Mouse (Mus musculus): Measurements from ENCODE around the gene Gng7. TPM values are rescaled to one million over a fixed set of nuclear protein-coding genes. Genes with fewer than 3 reads are reported as not detected.

Gng7 gene
- polyA plus RNA-seq, 1 experiment, result 4.1 TPM

DNA sequence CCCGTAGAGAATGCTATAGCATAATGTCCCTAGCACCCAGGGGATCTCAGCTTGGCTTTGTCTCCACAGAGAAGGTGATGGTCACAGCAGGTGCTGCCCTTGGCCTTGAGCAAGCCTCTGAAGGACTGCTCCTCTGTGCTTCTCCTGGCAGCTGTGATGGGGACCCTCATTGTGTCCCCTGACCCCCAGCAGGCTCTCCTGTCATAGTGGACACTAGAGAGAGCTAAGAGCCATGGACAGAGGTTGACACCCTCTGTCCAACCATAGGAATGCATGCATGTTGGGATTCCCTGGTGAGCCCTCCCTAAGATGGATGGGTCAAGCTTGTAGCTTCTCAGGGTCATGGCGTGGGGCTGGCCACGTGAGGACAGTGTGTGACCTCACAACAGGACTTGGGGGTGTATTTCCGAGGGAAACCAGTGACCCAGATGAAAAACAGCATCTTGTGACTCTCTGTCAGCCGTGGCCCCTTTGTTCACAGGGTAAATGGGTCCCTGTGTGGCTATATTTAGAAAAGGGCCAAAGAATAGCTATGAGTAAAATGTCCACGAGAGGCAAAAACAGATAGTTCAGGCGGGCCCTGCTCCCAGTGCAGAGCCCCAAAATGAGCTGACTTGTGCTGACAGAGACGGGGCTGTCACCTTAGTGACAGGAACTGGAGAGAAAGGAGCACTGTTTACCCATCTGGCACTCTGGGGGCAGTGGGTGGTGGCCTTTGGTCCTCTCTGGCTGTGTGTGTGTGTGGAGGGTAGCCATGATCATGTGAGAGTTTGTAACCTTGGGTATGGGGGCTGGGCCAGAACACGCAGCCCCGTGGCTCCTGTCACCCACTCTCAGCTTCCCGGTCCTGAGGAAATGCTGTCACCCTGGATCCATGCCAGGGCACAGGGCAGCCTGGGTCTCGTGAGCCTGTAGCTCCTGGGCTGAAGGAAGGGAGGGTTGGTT lies 51.4 kb downstream of the Gng7 start:
- Histone ChIP-seq H3K9ac (ENCODE audit: low read depth, poor library complexity, severe bottlenecking) (no peak overlapping the region), H3K27ac (ENCODE audit: insufficient read depth, low read length) (no peak overlapping the region)

GRCm38 (mm10) chr10:80962585-80962984 lies 52.2 kb downstream of the Gng7 start:
- peaks cover 10% of the 10 kb centered on the region for H3K4me1 ChIP-seq (ENCODE audit: control insufficient read depth, insufficient read depth, low read length)

More for the DNA sequence above, 51.4 kb downstream of the Gng7 start:
- Histone ChIP-seq H3K27me3 (ENCODE audit: control insufficient read depth, insufficient read depth, low read length, poor library complexity, severe bottlenecking) (no peaks in the 10 kb centered on the region), H3K4me3 (ENCODE audit: low read depth, low read length) (no peak overlapping the region), H3K4me1 (ENCODE audit: control insufficient read depth, insufficient read depth, low read length) (peaks cover 10% of the 10 kb centered on the region), H3K36me3 (ENCODE audit: control insufficient read depth, insufficient read depth, low read length, poor library complexity, severe bottlenecking) (no peaks in the 10 kb centered on the region), H3K9me3 (replicated peaks; ENCODE audit: control insufficient read depth, insufficient read depth, low read length, poor library complexity, severe bottlenecking) (no peaks in the 10 kb centered on the region)
- TF ChIP-seq CTCF (IDR thresholded peaks at IDR 0.05; ENCODE audit: low read depth, low read length), result no peak
- no peak for TF ChIP-seq POLR2A (IDR thresholded peaks at IDR 0.05; ENCODE audit: insufficient read depth, low read length)
- no peak for TF ChIP-seq EP300 (IDR thresholded peaks at IDR 0.05; ENCODE audit: insufficient read depth, low read depth, low read length)

GRCm38 (mm10) chr10:80962051-80962472 lies 52.7 kb downstream of the Gng7 start:
- TF ChIP-seq EP300 (IDR thresholded peaks at IDR 0.05; ENCODE audit: insufficient read depth, low read depth, low read length) (no peak), CTCF (IDR thresholded peaks at IDR 0.05; ENCODE audit: low read depth, low read length) (no peak), POLR2A (IDR thresholded peaks at IDR 0.05; ENCODE audit: insufficient read depth, low read length) (no peak)
- Histone ChIP-seq H3K36me3 (ENCODE audit: control insufficient read depth, insufficient read depth, low read length, poor library complexity, severe bottlenecking) (no peaks in the 10 kb centered on the region), H3K27ac (ENCODE audit: insufficient read depth, low read length) (peak overlapping the region; percentile 75), H3K4me1 (ENCODE audit: control insufficient read depth, insufficient read depth, low read length) (peaks cover 10% of the 10 kb centered on the region), H3K9me3 (replicated peaks; ENCODE audit: control insufficient read depth, insufficient read depth, low read length, poor library complexity, severe bottlenecking) (no peaks in the 10 kb centered on the region), H3K9ac (ENCODE audit: low read depth, poor library complexity, severe bottlenecking) (peak overlapping the region; percentile 54), H3K27me3 (ENCODE audit: control insufficient read depth, insufficient read depth, low read length, poor library complexity, severe bottlenecking) (no peaks in the 10 kb centered on the region), H3K4me3 (ENCODE audit: low read depth, low read length) (no peak overlapping the region)

More at GRCm38 (mm10) chr10:80962585-80962984, 52.2 kb downstream of the Gng7 start:
- TF ChIP-seq EP300 (IDR thresholded peaks at IDR 0.05; ENCODE audit: insufficient read depth, low read depth, low read length) (no peak), POLR2A (IDR thresholded peaks at IDR 0.05; ENCODE audit: insufficient read depth, low read length) (no peak), CTCF (IDR thresholded peaks at IDR 0.05; ENCODE audit: low read depth, low read length) (no peak)
- Histone ChIP-seq H3K9ac (ENCODE audit: low read depth, poor library complexity, severe bottlenecking) (peak overlapping the region; percentile 54), H3K4me3 (ENCODE audit: low read depth, low read length) (no peak overlapping the region), H3K27me3 (ENCODE audit: control insufficient read depth, insufficient read depth, low read length, poor library complexity, severe bottlenecking) (no peaks in the 10 kb centered on the region), H3K36me3 (ENCODE audit: control insufficient read depth, insufficient read depth, low read length, poor library complexity, severe bottlenecking) (no peaks in the 10 kb centered on the region), H3K9me3 (replicated peaks; ENCODE audit: control insufficient read depth, insufficient read depth, low read length, poor library complexity, severe bottlenecking) (no peaks in the 10 kb centered on the region), H3K27ac (ENCODE audit: insufficient read depth, low read length) (peak overlapping the region; percentile 75)

GRCm38 (mm10) chr10:80960551-80961508 lies 53.9 kb downstream of the Gng7 start:
- Histone ChIP-seq H3K4me1 (ENCODE audit: control insufficient read depth, insufficient read depth, low read length) (peaks cover 10% of the 10 kb centered on the region), H3K36me3 (ENCODE audit: control insufficient read depth, insufficient read depth, low read length, poor library complexity, severe bottlenecking) (no peaks in the 10 kb centered on the region), H3K4me3 (ENCODE audit: low read depth, low read length) (peak overlapping the region; percentile 50), H3K9me3 (replicated peaks; ENCODE audit: control insufficient read depth, insufficient read depth, low read length, poor library complexity, severe bottlenecking) (no peaks in the 10 kb centered on the region), H3K27ac (ENCODE audit: insufficient read depth, low read length) (peak overlapping the region; percentile 88), H3K9ac (ENCODE audit: low read depth, poor library complexity, severe bottlenecking) (peak overlapping the region; percentile 54), H3K27me3 (ENCODE audit: control insufficient read depth, insufficient read depth, low read length, poor library complexity, severe bottlenecking) (no peaks in the 10 kb centered on the region)
- TF ChIP-seq CTCF (IDR thresholded peaks at IDR 0.05; ENCODE audit: low read depth, low read length) (no peak), EP300 (IDR thresholded peaks at IDR 0.05; ENCODE audit: insufficient read depth, low read depth, low read length) (peak; percentile 95), POLR2A (IDR thresholded peaks at IDR 0.05; ENCODE audit: insufficient read depth, low read length) (no peak)

DNA sequence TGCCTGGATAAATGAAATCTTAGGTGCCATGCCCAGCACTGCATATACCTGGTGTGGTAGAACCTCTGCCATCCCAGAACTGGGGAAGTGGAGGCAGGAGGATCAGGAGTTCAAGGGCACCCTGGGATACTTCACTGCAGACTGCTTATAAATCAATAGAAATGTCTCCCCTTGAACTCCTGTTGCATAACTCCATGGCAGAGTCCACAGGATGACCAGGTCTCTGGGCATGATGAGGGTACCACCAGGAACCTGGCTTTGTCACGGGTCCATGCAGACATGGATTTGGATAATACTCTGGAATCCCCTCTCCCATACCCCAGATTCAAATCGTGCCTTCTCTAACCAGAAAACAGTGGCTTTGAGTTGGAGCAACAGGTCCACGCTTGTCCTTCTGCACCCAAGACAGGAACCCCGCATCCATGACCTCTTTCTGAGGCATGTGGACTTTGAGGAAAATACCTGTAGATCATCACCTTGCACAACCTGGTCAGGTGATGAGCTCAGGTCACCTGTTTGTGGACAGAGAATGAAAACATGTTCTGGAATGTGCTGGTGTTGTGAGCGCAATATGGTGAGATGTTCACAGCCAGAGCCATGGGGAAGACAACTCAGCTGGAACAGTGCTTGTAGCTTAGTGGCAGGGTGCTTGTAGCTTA lies 55.6 kb downstream of the Gng7 start:
- no peak overlapping the region for H3K27ac ChIP-seq (ENCODE audit: insufficient read depth, low read length)
- H3K4me3 ChIP-seq (ENCODE audit: low read depth, low read length), result no peak overlapping the region
- no peaks in the 10 kb centered on the region for H3K9me3 ChIP-seq (replicated peaks; ENCODE audit: control insufficient read depth, insufficient read depth, low read length, poor library complexity, severe bottlenecking)
- H3K27me3 ChIP-seq (ENCODE audit: control insufficient read depth, insufficient read depth, low read length, poor library complexity, severe bottlenecking), result no peaks in the 10 kb centered on the region
- H3K4me1 ChIP-seq (ENCODE audit: control insufficient read depth, insufficient read depth, low read length), result peaks cover 8% of the 10 kb centered on the region
- TF ChIP-seq CTCF (IDR thresholded peaks at IDR 0.05; ENCODE audit: low read depth, low read length) (no peak), POLR2A (IDR thresholded peaks at IDR 0.05; ENCODE audit: insufficient read depth, low read length) (no peak), EP300 (IDR thresholded peaks at IDR 0.05; ENCODE audit: insufficient read depth, low read depth, low read length) (no peak)
- H3K9ac ChIP-seq (ENCODE audit: low read depth, poor library complexity, severe bottlenecking), result no peak overlapping the region
- no peaks in the 10 kb centered on the region for H3K36me3 ChIP-seq (ENCODE audit: control insufficient read depth, insufficient read depth, low read length, poor library complexity, severe bottlenecking)
